Mouse (Mus musculus): ENCODE data around the gene Rnf183.

DNA sequence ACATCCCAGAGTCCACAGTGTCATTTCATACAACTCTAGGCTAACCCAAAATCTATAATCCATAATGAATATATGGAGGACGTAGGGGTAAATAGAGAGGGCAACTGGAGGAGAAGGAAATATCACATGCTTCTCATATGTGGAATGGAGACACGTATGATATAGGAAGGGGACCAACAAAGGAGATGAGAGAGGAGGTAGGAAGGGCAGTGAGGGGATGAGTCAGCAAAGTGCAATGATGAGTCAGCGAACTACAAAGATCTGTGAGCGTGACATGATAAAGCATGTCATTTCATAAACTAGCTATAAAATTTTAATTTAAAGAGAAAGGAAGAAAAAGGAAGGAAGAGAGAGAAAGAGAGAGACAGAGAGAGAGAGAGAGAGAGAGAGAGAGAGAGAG lies 3.5 kb downstream of the Rnf183 start:
- TF ChIP-seq POLR2A (IDR thresholded peaks at IDR 0.05; ENCODE audit: control insufficient read depth, extremely low read depth, insufficient read depth, low read length, poor library complexity) (no peak), CTCF (IDR thresholded peaks at IDR 0.05; ENCODE audit: borderline replicate concordance, control insufficient read depth, extremely low read depth, insufficient read depth, low read length, poor library complexity) (no peak)
